Mouse (Mus musculus) stomach, embryonic 15.5 days (tissue): Measurements from ENCODE around the gene Rita1. TPM values are rescaled to one million over a fixed set of nuclear protein-coding genes. Genes with fewer than 3 reads are reported as not detected.

Source experiments
- ATAC-seq: fragments of 200-750 bp; cut with Nextera tagmentation; 2 replicates; pipeline ENCODE4 v1.8.0; 2017; ENCODE audit warnings: low read depth, moderate number of reproducible peaks, moderate TSS enrichment; ENCODE audit not compliant: insufficient read depth, low FRiP score
- H3K27ac ChIP-seq: fragments of 300-500 bp; sonication (generic); 2 replicates; pipeline ENCODE4 v1.5.1; 2015; ENCODE audit warnings: mild to moderate bottlenecking, inconsistent platforms
- H3K27me3 ChIP-seq: fragments of 300-500 bp; sonication (generic); replicated peaks from 2 replicates; pipeline ENCODE4 v1.6.1; 2015; ENCODE audit warnings: inconsistent platforms
- H3K36me3 ChIP-seq: fragments of 300-500 bp; sonication (generic); 2 replicates; pipeline ENCODE4 v1.6.1; 2015; ENCODE audit warnings: inconsistent platforms
- H3K4me1 ChIP-seq: fragments of 300-500 bp; sonication (generic); 2 replicates; pipeline ENCODE4 v1.6.1; 2015; ENCODE audit warnings: inconsistent platforms
- H3K4me2 ChIP-seq: fragments of 300-500 bp; sonication (generic); 2 replicates; pipeline ENCODE4 v1.6.1; 2015; ENCODE audit warnings: mild to moderate bottlenecking, inconsistent platforms
- H3K4me3 ChIP-seq: fragments of 300-500 bp; sonication (generic); replicated peaks from 2 replicates; pipeline ENCODE4 v1.5.1; 2015; ENCODE audit warnings: inconsistent platforms
- H3K9ac ChIP-seq: fragments of 300-500 bp; sonication (generic); 2 replicates; pipeline ENCODE4 v1.6.1; 2015; ENCODE audit warnings: inconsistent platforms
- H3K9me3 ChIP-seq: fragments of 300-500 bp; sonication (generic); 2 replicates; pipeline ENCODE4 v1.6.1; 2016; ENCODE audit warnings: inconsistent platforms
- WGBS: fragments of 180-500 bp; shearing (Covaris S2); methylation state at CpG from one replicate; pipeline ENCODE4 v1.1.7; 2015; 5-methylcytosine and 5-hydroxymethylcytosine counted together
- polyA plus RNA-seq: library from polyadenylated mRNA; unstranded; fragments of >200 nt; fragmentation: Nextera tagmentation; extraction: Ambion mirVana; gene quantifications from 2 replicates; pipeline ENCODE4 v1.2.1, GENCODE M21; 2015

The Rita1 gene
- polyA plus RNA-seq, 1 experiment from 2014 or later, result 10.4 TPM

GRCm38 (mm10) chr5:120578504-120579081 lies 33.8 kb downstream of the Rita1 start:
- H3K27ac ChIP-seq, result peak overlapping the region; percentile 67
- ATAC-seq, result peak; percentile 24; the same call in 1 of the 2 replicates
- WGBS, result 15% methylated on average over 12 of the region's 12 CpGs
- H3K4me2 ChIP-seq, result 0 out of 2 replicates have a peak overlapping the region, but pooled peaks have one; percentile 6
- no peaks in the 10 kb centered on the region for H3K27me3 ChIP-seq
- H3K4me3 ChIP-seq, result no peak overlapping the region
- peaks cover 38% of the 10 kb centered on the region for H3K4me1 ChIP-seq
- H3K36me3 ChIP-seq, result 0 out of 2 replicates have a peak, but pooled peaks cover 4% of the 10 kb centered on the region
- H3K9ac ChIP-seq, result no peak overlapping the region
- no peaks in the 10 kb centered on the region for H3K9me3 ChIP-seq

- peak; percentile 20; the same call in 1 of the 2 replicates for ATAC-seq
- no peak overlapping the region for H3K4me3 ChIP-seq
- no peaks in the 10 kb centered on the region for H3K27me3 ChIP-seq
- no peak overlapping the region for H3K4me2 ChIP-seq
- H3K9me3 ChIP-seq, result no peaks in the 10 kb centered on the region
- 0 out of 2 replicates have a peak, but pooled peaks cover under 1% of the 10 kb centered on the region for H3K36me3 ChIP-seq
- peaks cover 36% of the 10 kb centered on the region for H3K4me1 ChIP-seq
- WGBS, result 50% methylated on average over 10 of the region's 10 CpGs
- H3K27ac ChIP-seq, result peak overlapping the region; percentile 58
- H3K9ac ChIP-seq, result no peak overlapping the region
Measured at GRCm38 (mm10) chr5:120577935-120578441, 34.4 kb downstream of the Rita1 start.

DNA sequence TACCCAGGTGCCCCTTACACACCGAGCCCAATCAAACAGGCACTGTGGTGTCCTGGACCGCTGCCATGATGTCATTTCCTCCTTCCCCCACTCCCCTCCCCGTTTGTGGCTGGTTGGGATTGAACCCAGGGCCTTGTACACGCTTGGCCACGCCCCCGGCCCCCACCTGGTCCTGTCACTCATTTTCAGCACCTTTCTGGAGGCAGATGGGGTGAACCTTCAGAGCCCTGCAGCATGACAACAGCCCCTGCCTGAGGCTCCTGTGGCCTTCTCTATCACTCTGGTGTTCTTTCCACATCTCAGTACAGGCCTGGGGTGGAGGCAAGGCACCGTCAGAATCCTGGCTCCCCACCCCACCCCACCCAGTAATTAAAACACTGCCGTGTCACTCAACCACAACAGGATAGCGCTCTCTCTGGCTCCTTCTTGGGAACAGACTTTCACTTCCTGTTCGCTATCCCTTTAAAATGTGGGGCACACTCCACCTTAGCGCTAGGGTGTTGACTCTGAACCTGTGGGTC lies 35.5 kb downstream of the Rita1 start:
- Histone ChIP-seq H3K4me2 (no peak overlapping the region), H3K27ac (peak overlapping the region; percentile 58; the same call in 1 of the 2 replicates), H3K36me3 (no peaks in the 10 kb centered on the region), H3K9me3 (no peaks in the 10 kb centered on the region), H3K4me1 (peaks cover 39% of the 10 kb centered on the region), H3K27me3 (no peaks in the 10 kb centered on the region), H3K4me3 (no peak overlapping the region), H3K9ac (no peak overlapping the region)
- ATAC-seq, result peak; percentile 53; the same call in 1 of the 2 replicates
- whole genome bisulfite sequencing, result 67% methylated on average over 11 of the region's 11 CpGs

DNA sequence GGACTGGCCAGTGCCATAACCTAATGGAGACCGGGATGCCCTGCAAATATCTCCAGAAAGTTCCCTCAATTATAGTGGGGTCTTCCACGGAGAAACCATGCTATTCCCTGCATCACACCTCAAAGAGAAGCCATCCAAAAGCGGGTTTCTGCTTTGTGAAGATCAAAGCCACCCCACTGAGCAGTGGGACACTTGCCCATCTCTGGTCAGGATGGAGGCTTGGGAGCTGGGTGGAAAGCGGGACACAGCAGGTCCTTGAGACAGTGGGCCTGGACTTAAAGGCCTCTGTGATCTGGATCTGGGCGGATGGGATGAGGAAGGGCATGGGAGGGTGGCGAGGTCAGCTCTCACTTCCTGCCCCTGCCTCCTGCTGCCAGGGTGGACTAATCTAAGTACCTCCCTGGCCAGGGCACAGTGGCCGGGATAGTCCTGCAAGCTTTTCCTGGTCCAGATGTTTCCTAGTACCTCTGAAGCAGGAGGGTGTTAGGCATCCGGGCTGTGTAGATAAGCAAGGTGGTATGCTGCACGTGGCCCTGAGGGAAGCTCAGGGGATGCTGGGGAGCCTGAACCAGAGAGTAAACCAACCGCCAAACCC lies 37.8 kb downstream of the Rita1 start:
- Histone ChIP-seq H3K4me2 (no peak overlapping the region), H3K27ac (no peak overlapping the region), H3K9me3 (no peaks in the 10 kb centered on the region), H3K9ac (no peak overlapping the region), H3K27me3 (no peaks in the 10 kb centered on the region), H3K4me3 (no peak overlapping the region), H3K36me3 (no peaks in the 10 kb centered on the region), H3K4me1 (peaks cover 54% of the 10 kb centered on the region)
- 70% methylated on average over 10 of the region's 10 CpGs for WGBS
- ATAC-seq, result no peak

GRCm38 (mm10) chr5:120571056-120571740 lies 41.2 kb downstream of the Rita1 start:
- 46% methylated on average over 14 of the region's 14 CpGs for WGBS
- ATAC-seq, result no peak
- H3K27me3 ChIP-seq, result no peaks in the 10 kb centered on the region
- H3K4me3 ChIP-seq, result no peak overlapping the region
- peak overlapping the region; percentile 61 for H3K27ac ChIP-seq
- H3K36me3 ChIP-seq, result no peaks in the 10 kb centered on the region
- no peak overlapping the region for H3K9ac ChIP-seq
- H3K9me3 ChIP-seq, result no peaks in the 10 kb centered on the region
- no peak overlapping the region for H3K4me2 ChIP-seq
- peaks cover 57% of the 10 kb centered on the region for H3K4me1 ChIP-seq

- WGBS, result 73% methylated on average over 11 of the region's 11 CpGs
- Histone ChIP-seq H3K4me3 (no peak overlapping the region), H3K9me3 (no peaks in the 10 kb centered on the region), H3K4me1 (peaks cover 65% of the 10 kb centered on the region), H3K4me2 (no peak overlapping the region), H3K36me3 (no peaks in the 10 kb centered on the region), H3K27ac (peak overlapping the region; percentile 61; the same call in 1 of the 2 replicates), H3K9ac (no peak overlapping the region), H3K27me3 (no peaks in the 10 kb centered on the region)
- no peak for ATAC-seq
Measured at GRCm38 (mm10) chr5:120570289-120570897, 42.0 kb downstream of the Rita1 start.

GRCm38 (mm10) chr5:120569791-120570190 lies 42.6 kb downstream of the Rita1 start:
- no peak for ATAC-seq
- Histone ChIP-seq H3K27ac (no peak overlapping the region), H3K4me2 (no peak overlapping the region), H3K4me1 (peaks cover 71% of the 10 kb centered on the region), H3K36me3 (no peaks in the 10 kb centered on the region), H3K4me3 (no peak overlapping the region), H3K9ac (no peak overlapping the region), H3K27me3 (no peaks in the 10 kb centered on the region), H3K9me3 (no peaks in the 10 kb centered on the region)
- 70% methylated on average over 3 of the region's 3 CpGs for WGBS

DNA sequence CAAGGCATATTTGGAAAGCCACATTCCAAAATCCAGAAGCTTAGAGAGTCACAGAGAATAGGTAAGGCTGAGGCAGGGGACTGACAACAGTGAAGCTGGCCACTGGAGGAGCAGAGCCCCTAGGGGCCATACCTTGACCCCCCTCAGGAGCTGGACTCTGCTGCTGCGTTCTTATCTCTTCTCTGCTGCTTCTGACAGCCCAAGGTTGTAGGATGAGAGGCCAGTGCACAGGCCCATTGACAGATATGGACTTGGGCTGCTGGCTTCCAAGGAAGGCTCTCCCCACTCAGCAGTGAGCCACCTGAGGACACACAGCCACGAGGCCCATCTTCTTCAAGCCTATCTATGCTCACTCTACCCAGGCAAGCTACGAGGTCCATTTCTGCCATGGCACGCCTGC lies 43.4 kb downstream of the Rita1 start:
- no peak overlapping the region for H3K9ac ChIP-seq
- H3K9me3 ChIP-seq, result no peaks in the 10 kb centered on the region
- H3K27ac ChIP-seq, result 0 out of 2 replicates have a peak overlapping the region, but pooled peaks have one; percentile 77
- H3K36me3 ChIP-seq, result no peaks in the 10 kb centered on the region
- ATAC-seq, result no peak
- H3K4me1 ChIP-seq, result peaks cover 75% of the 10 kb centered on the region
- H3K4me2 ChIP-seq, result no peak overlapping the region
- H3K27me3 ChIP-seq, result no peaks in the 10 kb centered on the region
- H3K4me3 ChIP-seq, result no peak overlapping the region
- 78% methylated on average over 4 of the region's 4 CpGs for WGBS

- WGBS, result 46% methylated on average over 9 of the region's 9 CpGs
- H3K9ac ChIP-seq, result no peak overlapping the region
- ATAC-seq, result no peak
Measured at GRCm38 (mm10) chr5:120568336-120568768, 44.0 kb downstream of the Rita1 start.

DNA sequence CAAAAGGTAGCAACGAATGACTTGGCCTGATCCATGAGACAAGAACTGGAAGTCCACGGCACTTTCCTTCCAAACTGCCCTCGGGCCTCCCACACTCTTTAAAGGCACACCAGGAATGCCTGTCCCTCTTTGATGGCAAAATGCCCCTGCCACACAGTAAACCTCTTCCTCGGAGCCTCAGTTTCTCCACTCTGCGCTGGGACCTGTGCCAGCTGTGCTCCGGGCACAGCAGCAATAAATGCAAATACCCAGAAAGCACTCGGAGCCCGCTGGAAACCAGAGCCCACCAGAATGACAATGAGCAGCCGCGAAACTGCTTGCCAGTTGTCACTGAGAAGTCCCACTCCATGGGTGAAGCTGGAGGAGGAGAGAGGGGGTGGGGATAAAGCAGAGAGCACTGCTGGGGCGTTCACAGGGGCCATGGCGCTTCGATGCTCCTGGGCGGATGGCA lies 44.6 kb downstream of the Rita1 start:
- Histone ChIP-seq H3K9me3 (no peaks in the 10 kb centered on the region), H3K27me3 (no peaks in the 10 kb centered on the region), H3K4me3 (no peak overlapping the region), H3K27ac (peak overlapping the region; percentile 77), H3K36me3 (no peaks in the 10 kb centered on the region), H3K9ac (no peak overlapping the region), H3K4me1 (peaks cover 85% of the 10 kb centered on the region), H3K4me2 (no peak overlapping the region)
- WGBS, result 63% methylated on average over 14 of the region's 14 CpGs
- ATAC-seq, result no peak

More at GRCm38 (mm10) chr5:120568336-120568768, 44.0 kb downstream of the Rita1 start:
- no peak overlapping the region for H3K4me3 ChIP-seq
- no peaks in the 10 kb centered on the region for H3K9me3 ChIP-seq
- 0 out of 2 replicates have a peak overlapping the region, but pooled peaks have one; percentile 2 for H3K4me2 ChIP-seq
- peak overlapping the region; percentile 77; the same call in 1 of the 2 replicates for H3K27ac ChIP-seq
- H3K36me3 ChIP-seq, result no peaks in the 10 kb centered on the region
- no peaks in the 10 kb centered on the region for H3K27me3 ChIP-seq
- H3K4me1 ChIP-seq, result peaks cover 80% of the 10 kb centered on the region

- H3K4me3 ChIP-seq, result no peak overlapping the region
- 38% methylated on average over 21 of the region's 21 CpGs for WGBS
- no peaks in the 10 kb centered on the region for H3K9me3 ChIP-seq
- no peak overlapping the region for H3K9ac ChIP-seq
- H3K27ac ChIP-seq, result peak overlapping the region; percentile 77
- H3K4me1 ChIP-seq, result peaks cover 85% of the 10 kb centered on the region
- H3K36me3 ChIP-seq, result no peaks in the 10 kb centered on the region
- no peak overlapping the region for H3K4me2 ChIP-seq
- ATAC-seq, result no peak
- no peaks in the 10 kb centered on the region for H3K27me3 ChIP-seq
Measured at GRCm38 (mm10) chr5:120567253-120567701, 45.1 kb downstream of the Rita1 start.
